Mouse (Mus musculus): ENCODE measurements around the gene Asb17.
"Not testable (repeated sequence)": the region's sequence is repeated elsewhere in the genome, so short reads cannot be mapped to it uniquely, and the experiment has no call there.

Gene Asb17

DNA sequence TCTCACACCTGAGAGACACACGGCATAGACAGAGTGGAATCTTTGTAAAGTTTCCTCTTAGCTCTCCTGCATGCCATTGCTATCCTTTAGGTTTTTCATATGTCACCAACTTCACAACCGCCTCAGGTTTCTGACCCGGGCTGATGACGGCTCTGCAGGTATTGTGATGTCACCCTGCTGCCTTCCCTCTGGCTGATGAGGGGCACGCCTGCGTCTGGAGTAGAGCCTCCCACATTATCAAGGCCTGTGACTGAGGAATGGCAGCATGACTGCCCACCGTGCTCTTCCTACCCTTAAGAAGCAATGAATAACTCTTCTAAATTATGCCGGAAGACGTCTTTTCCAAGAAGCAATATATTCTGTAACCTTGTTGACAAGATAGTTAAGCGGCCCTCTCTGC, at the start of gene Asb17:
Gene Asb17, plus strand, starts transcription at position 180 of the 400 bp plus-strand sequence.
- no peak for DNase-seq (ENCODE audit: low spot score in 2 of 2)

DNA sequence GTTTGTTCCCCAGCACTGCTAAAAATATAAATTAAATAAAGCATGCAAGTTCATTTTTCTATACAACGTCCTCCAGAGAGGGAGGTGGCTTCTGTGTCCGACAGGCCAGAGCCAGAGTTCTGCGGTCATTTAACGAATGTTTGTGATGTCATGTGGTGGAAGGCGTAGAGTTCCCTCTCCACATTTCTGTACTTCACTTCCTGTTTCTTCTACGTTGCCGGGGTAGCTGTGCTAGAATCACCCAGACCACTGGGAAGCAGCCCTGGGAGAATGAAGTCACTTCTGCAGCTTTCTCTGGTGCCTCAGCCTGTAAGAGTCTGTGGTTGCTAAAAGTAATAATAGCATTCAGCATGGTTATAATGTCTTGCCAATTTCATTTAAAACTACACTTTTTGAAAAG, 46.4 kb upstream of the Asb17 start:
- no peak for DNase-seq (ENCODE audit: low spot score in 2 of 2)

DNA sequence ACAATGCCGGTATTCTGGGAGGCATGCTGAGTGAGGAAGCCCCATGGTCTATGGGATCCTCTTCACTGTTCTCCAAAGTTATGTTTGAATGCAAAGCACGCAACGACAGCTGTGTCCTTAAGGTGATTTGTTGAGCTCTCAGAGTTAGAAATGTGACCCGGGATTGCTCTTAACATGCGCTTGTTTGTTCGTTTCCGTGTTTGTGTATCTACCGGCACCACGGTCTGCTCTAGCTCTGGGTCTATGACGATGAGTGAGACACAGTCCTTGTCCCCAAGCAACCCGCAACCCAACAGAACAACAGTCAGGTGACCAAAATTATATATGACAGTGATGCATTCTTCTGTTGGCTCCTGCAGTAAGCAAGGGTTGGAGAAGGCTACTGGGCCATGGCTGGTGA, 44.4 kb upstream of the Asb17 start:
- DNase-seq (ENCODE audit: low spot score in 2 of 2) = no peak

DNA sequence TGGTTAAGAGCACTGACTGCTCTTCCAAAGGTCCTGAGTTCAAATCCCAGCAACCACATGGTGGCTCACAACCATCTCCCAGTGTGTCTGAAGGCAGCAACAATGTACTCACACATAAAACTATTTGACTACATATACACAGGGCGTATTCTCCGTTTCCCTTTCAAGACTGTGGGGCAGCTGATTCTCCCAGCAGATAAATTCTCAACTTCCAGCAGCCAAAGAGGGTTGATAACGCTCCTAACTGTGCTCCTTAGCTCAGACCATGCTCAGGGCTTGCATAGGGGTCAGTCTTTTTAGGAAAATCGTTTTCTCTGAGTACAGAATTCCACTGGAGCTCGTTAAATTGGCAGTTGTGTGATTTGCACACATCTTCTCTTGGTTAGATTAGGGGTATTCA, 43.3 kb upstream of the Asb17 start:
- no peak for DNase-seq (ENCODE audit: low spot score in 2 of 2)

DNA sequence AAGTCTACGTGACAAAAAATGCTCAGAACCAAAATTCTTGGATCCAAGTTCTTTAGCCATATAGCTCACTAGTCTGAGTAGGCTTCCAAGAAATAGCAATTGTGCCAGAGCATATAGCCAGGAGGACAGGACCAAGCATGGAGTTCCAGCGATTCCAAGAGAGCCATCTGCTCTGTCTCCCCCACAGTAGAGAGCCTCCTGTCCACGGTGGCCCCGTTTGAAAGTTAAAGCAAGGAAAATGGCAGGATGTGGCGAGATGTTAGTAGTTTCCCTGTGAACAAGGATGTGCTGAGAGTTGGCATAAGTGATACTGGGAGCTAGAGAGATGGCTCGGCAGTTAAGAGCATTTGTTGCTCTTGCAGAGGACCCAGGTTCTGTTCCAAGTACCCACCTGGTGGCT, 42.5 kb upstream of the Asb17 start:
- no peak for DNase-seq (ENCODE audit: low spot score in 2 of 2)

DNA sequence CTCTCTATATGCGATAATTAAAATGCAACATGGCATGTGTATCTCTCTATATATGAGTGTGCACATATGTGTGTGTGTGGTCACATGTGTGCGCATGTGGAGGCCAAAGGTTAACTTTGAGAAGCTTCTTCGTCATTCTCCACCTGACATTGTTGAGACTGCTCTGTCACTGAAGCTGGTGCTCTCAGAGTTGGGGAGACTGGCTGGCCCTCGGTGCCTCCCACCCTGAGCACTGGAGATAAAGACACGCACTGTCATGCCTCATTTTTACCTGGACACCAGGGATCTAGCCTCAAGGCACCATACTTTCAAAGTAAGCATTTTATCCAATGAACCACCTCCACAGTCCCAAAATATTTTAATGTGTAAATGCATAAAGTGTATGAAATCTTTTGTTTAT, 41.4 kb upstream of the Asb17 start:
- DNase-seq (ENCODE audit: low spot score in 2 of 2) = no peak

DNA sequence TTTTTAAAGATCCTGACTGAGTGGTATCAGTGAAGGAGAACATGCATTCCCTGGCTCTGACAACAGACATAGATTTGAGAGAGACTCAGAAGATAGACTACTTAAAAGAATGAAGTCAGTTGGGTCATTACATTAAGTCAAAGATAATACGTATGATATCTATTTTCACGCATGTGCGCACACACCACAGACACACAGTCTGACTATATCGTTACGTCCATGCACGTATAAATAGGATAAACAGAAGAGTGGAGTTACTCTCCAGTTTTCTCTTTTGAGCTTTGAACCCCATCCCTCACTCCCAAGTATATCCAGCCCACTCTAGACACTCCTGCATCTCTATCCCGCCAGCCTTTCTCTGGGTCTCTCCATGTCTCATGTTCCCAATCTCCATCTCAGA, 40.0 kb upstream of the Asb17 start:
- DNase-seq (ENCODE audit: low spot score in 2 of 2) = no peak

DNA sequence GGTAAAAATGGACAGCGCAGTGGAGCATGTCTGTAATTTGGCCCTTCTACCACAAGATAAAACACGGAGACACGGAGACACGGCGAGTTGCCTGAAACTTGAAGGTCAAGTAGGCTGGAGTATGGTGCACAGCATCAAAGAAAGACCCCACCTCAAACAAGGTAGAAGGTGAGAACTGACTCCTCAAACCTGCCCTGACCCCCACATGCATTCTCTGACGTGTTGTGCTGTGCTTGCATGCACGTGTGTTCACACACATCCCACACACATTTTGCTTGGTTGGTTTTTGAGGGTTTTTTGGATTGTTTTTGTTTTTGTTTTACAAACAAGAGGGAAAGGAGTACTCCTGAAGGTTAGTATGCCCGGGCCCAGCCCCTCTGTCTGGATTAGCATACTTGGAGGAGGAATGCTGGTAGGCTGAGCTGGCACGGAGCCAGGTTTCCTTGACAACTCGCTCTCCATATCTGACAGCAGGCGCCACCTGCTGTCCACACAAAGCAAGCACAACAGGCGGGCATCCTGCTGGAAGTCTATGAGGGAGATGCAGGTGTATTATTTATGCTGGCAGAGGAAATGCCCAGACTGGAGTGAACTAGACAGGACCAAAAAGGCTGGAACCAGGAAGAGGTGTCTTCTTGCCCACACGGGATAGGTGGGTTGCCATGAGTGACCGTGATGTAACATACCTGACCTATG, 37.8 kb upstream of the Asb17 start:
- DNase-seq (ENCODE audit: low spot score in 2 of 2) = peak; percentile 58 to 76

DNA sequence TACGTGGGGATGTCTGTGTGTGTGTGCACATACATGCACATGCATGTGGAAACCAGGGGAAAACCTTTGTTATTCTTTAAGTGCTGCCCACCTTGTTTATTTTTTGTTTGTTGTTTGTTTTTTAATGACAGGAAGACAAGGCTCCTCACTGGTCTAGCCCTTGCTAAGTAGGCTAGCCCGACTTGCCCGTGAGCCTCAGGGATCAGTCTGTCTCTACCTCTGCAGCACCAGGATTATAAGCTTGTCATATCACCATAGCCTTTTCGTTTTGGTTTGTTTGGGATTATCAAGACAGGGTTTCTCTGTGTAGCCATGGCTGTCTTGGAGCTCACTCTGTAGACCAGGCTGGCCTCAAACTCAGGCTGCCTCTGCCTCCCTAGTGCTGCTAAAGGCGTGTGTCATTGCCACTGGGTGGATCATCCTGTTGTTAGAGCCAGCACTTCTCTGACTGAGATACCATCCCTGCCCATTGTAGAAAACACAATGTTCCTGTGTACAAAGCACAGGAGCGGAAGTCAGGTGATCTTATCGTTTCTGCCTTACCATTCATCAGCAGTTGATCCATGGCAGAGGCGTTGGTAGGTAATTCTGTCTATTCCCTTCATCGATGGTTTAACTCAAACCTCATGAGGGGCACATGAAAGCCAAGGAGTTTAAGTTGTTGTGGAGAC, 37.1 kb upstream of the Asb17 start:
- no peak for DNase-seq (ENCODE audit: low spot score in 2 of 2)

DNA sequence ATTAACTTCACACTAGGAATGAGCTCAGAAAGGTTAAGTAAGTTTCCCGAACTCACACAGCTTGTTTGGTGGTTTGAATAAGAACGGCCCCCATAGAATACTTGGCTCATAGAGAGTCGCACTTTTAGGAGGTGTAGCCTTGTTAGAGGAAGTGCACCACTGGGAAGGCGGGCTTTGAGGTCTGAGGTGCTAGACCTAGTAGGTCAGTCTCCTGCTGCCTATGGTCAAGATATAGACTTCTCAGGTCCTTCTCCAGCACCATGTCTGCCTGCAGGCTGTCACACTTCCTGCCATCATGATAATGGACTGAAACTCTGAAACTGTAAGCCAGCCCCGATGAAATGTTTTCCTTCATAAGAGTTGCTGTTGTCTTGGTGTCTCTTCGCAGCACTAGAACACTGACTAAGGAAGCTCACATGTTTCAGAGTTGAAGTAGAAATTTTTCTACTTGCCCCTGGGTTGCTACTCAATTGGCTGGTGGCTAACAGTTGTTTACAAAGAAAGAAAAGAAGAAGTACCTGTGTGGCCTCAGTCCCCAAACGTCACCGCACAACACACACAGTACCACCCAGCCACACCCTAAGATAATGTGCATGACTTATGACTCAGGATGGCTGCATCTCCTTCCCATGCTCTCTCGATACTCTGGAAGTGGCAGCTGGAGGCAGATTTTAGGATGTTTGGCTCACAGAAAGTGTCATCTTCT, 36.4 kb upstream of the Asb17 start:
- no peak for DNase-seq (ENCODE audit: low spot score in 2 of 2)

DNA sequence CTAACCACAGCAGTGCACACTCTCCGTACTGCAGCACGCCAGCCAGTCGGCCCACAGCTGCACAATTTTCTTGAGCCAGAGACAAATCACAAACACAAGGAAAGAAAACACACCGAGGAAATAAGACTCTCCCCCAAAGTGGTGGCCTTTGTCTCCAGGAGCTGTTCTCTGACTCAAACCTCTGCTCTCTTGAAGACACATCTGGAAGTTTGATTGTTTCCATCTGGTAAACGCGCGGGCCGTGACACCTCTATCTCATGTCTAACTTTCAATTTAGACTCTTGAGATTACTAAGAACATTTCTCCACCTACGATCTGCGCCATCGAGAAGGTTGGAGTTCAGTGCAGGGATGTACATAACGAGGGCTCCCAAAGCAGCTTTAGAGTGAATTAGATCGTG, 35.6 kb upstream of the Asb17 start:
- no peak for DNase-seq (ENCODE audit: low spot score in 2 of 2)

DNA sequence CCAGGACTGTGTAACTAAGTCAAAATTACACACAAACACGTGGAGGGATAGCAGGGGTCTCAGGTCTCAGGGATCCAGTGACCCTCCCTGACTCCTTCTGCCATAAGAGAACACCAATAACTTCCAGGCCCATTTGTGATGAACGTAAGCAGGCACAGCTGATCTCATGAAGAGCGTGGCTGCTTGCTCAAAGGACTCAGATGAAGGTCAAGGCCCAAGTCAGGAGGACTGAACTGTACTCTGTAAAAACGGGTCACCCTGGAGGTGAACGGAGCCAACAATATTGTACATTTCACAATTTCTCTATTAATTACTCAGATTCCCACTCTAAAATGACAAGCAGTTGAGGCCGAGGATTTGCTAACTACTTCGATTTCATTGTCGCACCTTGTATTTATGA, 30.0 kb upstream of the Asb17 start:
- no peak for DNase-seq (ENCODE audit: low spot score in 2 of 2)

DNA sequence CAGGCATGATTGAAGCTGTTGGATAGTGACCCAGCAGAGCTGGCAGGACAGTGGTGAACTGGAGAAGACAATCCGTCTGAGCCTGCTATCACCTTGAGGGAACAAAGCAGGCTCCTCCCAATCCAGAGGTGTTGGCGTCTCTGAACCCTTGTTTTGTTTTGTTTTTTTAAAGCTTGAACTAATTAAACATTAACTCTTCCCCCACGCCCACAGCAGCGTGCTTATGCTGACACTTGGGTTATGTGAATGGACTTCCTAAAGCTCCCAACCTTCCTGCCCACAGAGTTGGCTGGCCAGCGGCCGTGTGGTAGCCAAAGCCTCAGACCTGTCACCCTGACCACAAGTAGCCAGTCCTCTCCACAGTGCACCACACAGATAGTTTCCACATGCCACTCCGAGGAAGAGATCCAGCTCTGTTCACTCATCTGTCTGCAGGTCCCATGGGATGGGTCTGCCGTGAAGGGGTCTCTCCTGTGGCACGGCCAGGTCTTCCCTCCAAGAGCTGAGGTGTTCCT, 26.6 kb upstream of the Asb17 start:
- no peak for DNase-seq (ENCODE audit: low spot score in 2 of 2)

DNA sequence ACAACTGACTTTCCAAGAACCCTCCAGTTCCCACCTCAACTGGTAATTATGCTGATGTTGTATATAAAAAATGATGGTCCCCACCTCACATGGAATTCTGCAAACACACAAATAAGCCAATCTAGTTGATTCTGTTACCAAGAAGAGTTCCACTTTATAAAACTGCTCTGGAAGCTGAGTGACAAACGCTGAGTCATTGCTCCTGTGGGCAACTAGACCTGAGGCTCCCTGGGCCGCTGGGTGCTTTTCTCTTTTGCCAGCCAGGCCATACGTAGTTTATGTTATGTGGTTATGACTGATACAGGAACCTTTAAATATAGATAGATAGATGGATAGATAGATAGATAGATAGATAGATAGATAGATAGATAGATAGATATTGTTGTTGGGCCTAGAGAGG, 25.3 kb upstream of the Asb17 start:
- no peak for DNase-seq (ENCODE audit: low spot score in 2 of 2)

DNA sequence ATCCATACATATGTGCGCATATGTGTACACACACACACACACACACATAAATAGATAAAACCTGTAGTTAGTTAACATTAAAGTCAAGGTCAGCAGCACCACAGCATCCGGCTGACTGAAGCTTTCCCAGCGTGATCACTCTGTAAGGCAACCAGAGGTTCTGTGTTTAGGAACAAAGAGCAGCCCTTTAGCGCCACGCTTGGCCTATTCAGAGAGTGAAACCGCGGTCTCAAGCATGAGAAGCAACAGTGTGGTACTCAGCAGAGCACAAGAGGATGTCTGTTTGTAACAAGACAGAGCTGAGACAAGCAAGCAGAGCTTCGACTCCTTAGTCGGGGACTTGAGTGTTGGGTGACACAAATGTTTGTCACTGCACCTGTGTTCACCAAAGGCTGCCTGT, 24.6 kb upstream of the Asb17 start:
- no peak for DNase-seq (ENCODE audit: low spot score in 2 of 2)

DNA sequence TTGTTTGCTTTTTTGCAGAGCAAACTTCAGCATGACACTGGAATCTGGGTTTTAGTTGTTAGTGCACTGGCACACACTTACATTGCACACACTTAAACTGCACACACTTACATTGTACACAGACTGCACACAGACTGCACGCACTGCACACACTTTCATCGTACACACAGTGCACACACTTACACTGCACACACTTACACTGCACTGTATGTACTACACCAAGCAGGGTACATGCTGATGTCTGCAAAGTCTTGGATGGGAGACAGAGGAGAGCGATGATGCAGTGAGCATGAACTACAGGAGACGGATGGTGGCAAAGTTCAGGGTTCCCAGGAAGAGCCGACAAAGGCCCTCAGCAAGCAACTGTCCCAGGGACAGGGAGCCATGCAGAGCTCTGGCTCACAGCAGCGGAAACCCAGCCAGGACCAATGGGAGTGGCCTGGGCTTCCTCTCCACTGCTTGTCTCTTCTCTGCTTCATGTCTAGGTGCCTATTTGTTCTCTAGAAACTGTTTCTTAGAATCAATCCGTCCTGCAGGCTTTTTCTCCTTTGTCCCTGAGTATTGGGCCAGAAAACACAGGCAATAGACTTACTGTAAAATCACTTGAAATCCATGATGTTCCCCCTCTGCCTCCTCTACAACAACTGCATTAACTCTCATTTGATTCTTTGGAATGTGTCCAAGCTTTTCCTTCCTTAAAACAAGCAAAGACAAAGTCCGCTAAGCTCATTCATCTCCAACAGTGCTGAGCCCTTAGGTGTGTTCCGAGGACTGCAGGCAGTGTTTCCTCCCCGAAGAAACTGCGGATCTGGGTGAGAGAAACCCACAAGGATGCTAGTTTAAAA, 20.1 kb upstream of the Asb17 start:
- DNase-seq (ENCODE audit: low spot score in 2 of 2) = no peak

DNA sequence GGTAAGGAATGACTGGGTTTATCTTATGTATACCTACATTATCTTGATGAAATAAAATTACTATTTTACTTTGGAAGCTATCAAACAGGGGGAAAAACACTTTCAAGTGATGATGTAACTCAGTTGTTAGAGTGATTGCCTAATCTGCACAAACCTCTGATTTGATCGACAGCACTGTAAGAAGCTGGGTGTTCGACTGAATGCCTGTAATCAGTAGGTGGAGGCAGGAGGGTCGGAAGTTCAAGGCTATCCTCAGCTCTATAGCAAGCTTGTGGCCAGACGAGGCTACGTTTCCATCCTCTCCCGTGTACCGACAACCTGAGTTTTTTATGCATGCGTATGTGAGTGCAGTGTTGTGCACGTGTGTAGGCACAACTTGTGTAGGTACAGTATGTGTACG, 18.8 kb upstream of the Asb17 start:
- DNase-seq (ENCODE audit: low spot score in 2 of 2) = no peak

DNA sequence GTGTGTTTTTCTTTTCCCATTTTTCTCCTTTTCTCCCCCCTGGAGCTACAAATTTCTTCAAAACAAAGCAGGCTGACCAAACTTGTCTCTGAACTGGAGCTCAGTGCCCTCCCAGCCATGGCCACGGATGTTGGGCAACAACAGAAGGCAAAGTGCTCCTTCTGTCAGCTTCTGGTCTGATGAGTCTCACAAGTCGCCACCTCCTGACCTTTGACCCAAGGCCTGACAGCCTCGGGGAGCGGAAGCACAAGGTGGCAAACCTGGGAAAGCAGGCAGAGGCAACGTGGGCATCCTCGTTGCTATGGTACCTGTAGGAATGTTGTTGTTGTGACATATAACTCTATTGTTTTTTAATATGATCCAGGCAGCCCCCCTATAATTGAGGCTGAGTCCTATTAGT, 17.4 kb upstream of the Asb17 start:
- DNase-seq (ENCODE audit: low spot score in 2 of 2) = no peak

DNA sequence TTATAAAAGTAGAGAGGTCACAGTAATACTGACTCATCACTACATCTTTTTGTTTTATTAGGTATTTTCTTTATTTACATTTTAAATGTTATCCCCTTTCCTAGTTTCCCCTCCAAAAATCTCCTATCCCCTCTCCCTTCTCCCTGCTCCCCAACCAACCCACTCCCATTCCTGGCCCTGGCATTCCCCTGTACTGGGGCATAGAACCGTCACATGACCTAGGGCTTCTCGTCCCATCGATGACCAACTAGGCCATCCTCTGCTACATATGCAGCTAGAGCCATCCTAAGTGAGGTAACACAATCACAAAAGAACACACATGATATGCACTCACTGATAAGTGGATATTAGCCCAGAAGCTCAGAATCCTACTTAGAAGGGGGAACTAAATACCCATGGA, 14.2 kb upstream of the Asb17 start:
- DNase-seq (ENCODE audit: low spot score in 2 of 2) = not testable (repeated sequence)

DNA sequence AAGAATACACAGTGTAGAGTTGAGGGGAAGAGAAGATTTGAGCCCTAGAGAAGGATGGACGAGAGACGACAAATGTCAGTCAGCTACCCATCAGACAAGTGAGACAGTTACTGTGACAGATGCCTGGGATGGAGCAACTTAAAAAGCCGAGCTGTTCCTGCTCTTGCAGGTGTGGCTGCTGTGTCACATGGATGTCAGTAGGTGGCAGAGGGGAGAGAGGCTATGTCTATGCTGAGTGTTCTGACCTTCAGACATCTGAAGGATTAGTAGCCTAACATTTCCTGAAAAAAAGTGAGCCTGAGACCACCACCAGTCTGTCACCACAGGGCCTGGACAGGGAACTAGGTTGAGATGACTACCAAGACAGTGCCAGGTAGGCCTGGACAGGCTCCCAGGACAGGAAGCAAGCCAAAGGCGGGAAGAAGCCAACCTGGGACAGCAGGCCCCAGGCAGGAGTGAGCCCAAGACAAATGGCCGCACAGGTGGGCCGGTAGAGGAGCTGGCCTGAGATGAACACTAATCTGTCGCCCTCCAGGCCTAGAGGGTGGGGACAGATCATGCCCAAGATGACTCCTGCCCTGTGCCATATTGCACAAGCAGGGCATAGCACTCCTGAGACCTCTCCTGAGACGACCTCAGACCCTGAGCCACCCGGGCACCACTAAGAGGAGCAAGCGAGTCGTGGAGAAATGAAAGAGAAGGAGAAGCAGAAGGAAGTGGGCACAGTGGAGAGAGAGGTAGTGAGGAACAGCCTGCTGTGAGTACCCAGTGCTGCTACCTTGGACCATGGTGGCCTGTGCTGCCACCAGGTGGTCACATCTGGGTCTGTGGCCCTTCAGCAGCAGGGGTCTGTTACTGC, 12.8 kb upstream of the Asb17 start:
- DNase-seq (ENCODE audit: low spot score in 2 of 2) = no peak

Data from urinary bladder, postnatal 36 days (tissue).